Mouse (Mus musculus) MEL (cell line): ENCODE measurements at regions not wholly inside any gene's neighbourhood (a gene's known extent, or its start where the extent isn't known, plus 50 kb on each side); places are given as distances from the start of the nearest gene placed in this dataset.

Source experiments
- DNase-seq: peaks from one replicate; pipeline ENCODE4 v3.0.0; 2011; ENCODE audit warnings: low read depth, low spot score
- H3K27ac ChIP-seq: 2 replicates; pipeline ENCODE4 v1.5.1; 2012; ENCODE audit warnings: low read depth, mild to moderate bottlenecking, control low read depth, low read length, moderate library complexity; ENCODE audit not compliant: control insufficient read depth
- H3K27me3 ChIP-seq, 2 experiments: fragments of 150-350 bp in 1 of 2; sonication (generic) in 1 of 2; 2 replicates each; pipeline ENCODE4 v1.6.1; 2012; ENCODE audit warnings: low read length in 2 of 2, mild to moderate bottlenecking in 2 of 2, improper control_type of control experiment in 1 of 2, moderate library complexity in 1 of 2; ENCODE audit not compliant: insufficient read depth in 2 of 2, control insufficient read depth in 1 of 2
- H3K36me3 ChIP-seq, 2 experiments: 2 replicates each; pipeline ENCODE4 v1.6.1; 2012 to 2014; ENCODE audit warnings: low read length in 2 of 2, improper control_type of control experiment in 1 of 2, inconsistent platforms in 1 of 2, mild to moderate bottlenecking in 1 of 2; ENCODE audit not compliant: insufficient read depth in 2 of 2, control insufficient read depth in 1 of 2
- H3K4me1 ChIP-seq, 2 experiments: fragments of 150-350 bp in 1 of 2; sonication (generic) in 1 of 2; 2 replicates each; pipeline ENCODE4 v1.6.1; 2012; ENCODE audit warnings: low read length in 2 of 2, improper control_type of control experiment in 1 of 2, mild to moderate bottlenecking in 1 of 2; ENCODE audit not compliant: insufficient read depth in 2 of 2, control insufficient read depth in 1 of 2
- H3K4me3 ChIP-seq, 2 experiments: fragments of 150-350 bp in 1 of 2; sonication (generic) in 1 of 2; 2 replicates each; pipeline ENCODE4 v1.5.1; 2012; ENCODE audit warnings: low read depth in 2 of 2, low read length in 2 of 2, mild to moderate bottlenecking in 2 of 2, moderate library complexity in 2 of 2, control low read depth in 1 of 2, improper control_type of control experiment in 1 of 2; ENCODE audit not compliant: control insufficient read depth in 1 of 2, insufficient read depth in 1 of 2
- H3K79me2 ChIP-seq: 2 replicates; pipeline ENCODE4 v1.6.1; 2012; ENCODE audit warnings: mild to moderate bottlenecking, low read length, moderate library complexity; ENCODE audit not compliant: control insufficient read depth, poor library complexity, insufficient read depth
- H3K9ac ChIP-seq: 2 replicates; pipeline ENCODE4 v1.6.1; 2012; ENCODE audit warnings: low read depth, mild to moderate bottlenecking, control low read depth, low read length, moderate library complexity; ENCODE audit not compliant: control insufficient read depth, poor library complexity, severe bottlenecking
- H3K9me3 ChIP-seq: fragments of 150-350 bp; sonication (generic); replicated peaks from 2 replicates; pipeline ENCODE4 v1.6.1; 2012; ENCODE audit warnings: mild to moderate bottlenecking, low read length, improper control_type of control experiment, moderate library complexity; ENCODE audit not compliant: insufficient read depth
- CHD1 ChIP-seq: IDR thresholded peaks from 2 replicates; pipeline ENCODE4 v1.6.1; 2012; ENCODE audit warnings: low read depth, mild to moderate bottlenecking, inconsistent platforms, low read length, improper control_type of control experiment
- ELF1 ChIP-seq: IDR thresholded peaks from 2 replicates; pipeline ENCODE4 v1.6.1; 2014; ENCODE audit warnings: low read depth, mild to moderate bottlenecking, inconsistent platforms, low read length, improper control_type of control experiment, moderate library complexity
- EP300 ChIP-seq, 2 experiments: IDR thresholded peaks; 2 replicates each; pipeline ENCODE4 v1.6.1; 2011; ENCODE audit warnings: improper control_type of control experiment in 2 of 2, low read length in 2 of 2, low read depth in 1 of 2, mild to moderate bottlenecking in 1 of 2
- GABPA ChIP-seq: IDR thresholded peaks from 2 replicates; pipeline ENCODE4 v1.6.1; 2012; ENCODE audit warnings: low read depth, mild to moderate bottlenecking, inconsistent platforms, low read length, improper control_type of control experiment, moderate library complexity
- GATA1 ChIP-seq: IDR thresholded peaks from 2 replicates; pipeline ENCODE4 v1.6.1; 2011; ENCODE audit warnings: low read depth, low read length, improper control_type of control experiment
- MYC ChIP-seq: IDR thresholded peaks from 2 replicates; pipeline ENCODE4 v1.6.1; 2011; ENCODE audit warnings: low read depth, mild to moderate bottlenecking, low read length, improper control_type of control experiment, moderate library complexity
- NELFE ChIP-seq: IDR thresholded peaks from 2 replicates; pipeline ENCODE4 v1.6.1; 2011; ENCODE audit warnings: low read depth, low read length, improper control_type of control experiment
- NRF1 ChIP-seq: IDR thresholded peaks from 2 replicates; pipeline ENCODE4 v1.6.1; 2014; ENCODE audit warnings: low read depth, mild to moderate bottlenecking, inconsistent platforms, low read length, improper control_type of control experiment, moderate library complexity; ENCODE audit not compliant: poor library complexity, insufficient read depth, severe bottlenecking
- POLR2A ChIP-seq, 2 experiments: IDR thresholded peaks; 2 replicates each; pipeline ENCODE4 v1.6.1; 2011 to 2012; ENCODE audit warnings: low read length in 2 of 2, mild to moderate bottlenecking in 2 of 2, control low read depth in 1 of 2, improper control_type of control experiment in 1 of 2, low read depth in 1 of 2, moderate library complexity in 1 of 2; ENCODE audit not compliant: control insufficient read depth in 1 of 2, insufficient read depth in 1 of 2, poor library complexity in 1 of 2
- POLR2AphosphoS2 ChIP-seq: IDR thresholded peaks from 2 replicates; pipeline ENCODE4 v1.6.1; 2011; ENCODE audit warnings: low read length, improper control_type of control experiment
- POLR2AphosphoS5 ChIP-seq: IDR thresholded peaks from 2 replicates; pipeline ENCODE4 v1.6.1; 2012; ENCODE audit warnings: low read depth, borderline replicate concordance, mild to moderate bottlenecking, inconsistent platforms, low read length, moderate library complexity, mixed read lengths
- RAD21 ChIP-seq: IDR thresholded peaks from 2 replicates; pipeline ENCODE4 v1.6.1; 2011; ENCODE audit warnings: mild to moderate bottlenecking, low read depth, low read length, improper control_type of control experiment
- SIN3A ChIP-seq: IDR thresholded peaks from 2 replicates; pipeline ENCODE4 v1.6.1; 2012; ENCODE audit warnings: low read length, improper control_type of control experiment, inconsistent platforms
- TBP ChIP-seq: IDR thresholded peaks from 2 replicates; pipeline ENCODE4 v1.8.0; 2011; ENCODE audit warnings: low read depth, low read length, improper control_type of control experiment
- TCF12 ChIP-seq: IDR thresholded peaks from 2 replicates; pipeline ENCODE4 v1.6.1; 2014; ENCODE audit warnings: low read depth, mild to moderate bottlenecking, inconsistent platforms, low read length, improper control_type of control experiment, moderate library complexity
- ZC3H11A ChIP-seq: IDR thresholded peaks from 2 replicates; pipeline ENCODE4 v1.6.1; 2012; ENCODE audit warnings: low read depth, mild to moderate bottlenecking, inconsistent platforms, low read length, improper control_type of control experiment
- ZKSCAN1 ChIP-seq: IDR thresholded peaks from 2 replicates; pipeline ENCODE4 v1.6.1; 2012; ENCODE audit warnings: low read depth, mild to moderate bottlenecking, inconsistent platforms, low read length, improper control_type of control experiment, moderate library complexity
- ZMIZ1 ChIP-seq: IDR thresholded peaks from 2 replicates; pipeline ENCODE4 v1.6.1; 2012; ENCODE audit warnings: low read depth, mild to moderate bottlenecking, inconsistent platforms, low read length, improper control_type of control experiment, moderate library complexity
- ZNF384 ChIP-seq: IDR thresholded peaks from 2 replicates; pipeline ENCODE4 v1.6.1; 2012; ENCODE audit warnings: low read depth, mild to moderate bottlenecking, inconsistent platforms, low read length, improper control_type of control experiment

DNA sequence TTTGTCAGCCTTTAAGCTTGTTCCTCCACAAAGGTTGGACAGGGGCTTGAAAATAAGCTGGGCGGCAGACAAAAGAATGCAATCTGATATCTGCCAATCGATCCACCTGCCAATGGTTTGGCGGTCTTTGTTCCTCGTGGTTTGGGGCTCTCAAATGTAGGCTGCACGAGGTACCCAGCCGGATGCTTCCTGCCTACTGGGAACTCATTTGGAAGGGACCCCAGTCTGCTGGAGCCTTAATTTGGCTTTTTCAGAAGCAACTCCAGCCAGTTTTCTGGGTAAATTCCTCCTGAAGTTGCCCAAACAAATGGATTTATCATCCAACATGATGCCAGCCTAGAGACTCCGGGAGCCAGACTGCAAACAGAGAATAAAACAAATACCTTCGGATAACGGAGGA, 228.1 kb upstream of the Irx3 start:
- H3K4me3 ChIP-seq, result no peak overlapping the region
- H3K36me3 ChIP-seq, result no peaks in the 10 kb centered on the region
- no peaks in the 10 kb centered on the region for H3K27me3 ChIP-seq
- TF ChIP-seq GATA1 (no peak), POLR2A (IDR thresholded peaks at IDR 0.05; ENCODE audit: control insufficient read depth in 1 of 2, insufficient read depth in 1 of 2, low read depth in 1 of 2, low read length in 2 of 2, poor library complexity in 1 of 2) (no peak), CHD1 (no peak), ELF1 (no peak), TBP (no peak), NELFE (no peak), SIN3A (no peak), POLR2AphosphoS2 (no peak), ZC3H11A (no peak), ZNF384 (no peak), EP300 (IDR thresholded peaks at IDR 0.05; ENCODE audit: low read depth in 1 of 2, low read length in 2 of 2) (no peak), ZMIZ1 (no peak)
- H3K27ac ChIP-seq, result no peak overlapping the region
- H3K4me1 ChIP-seq, result no peaks in the 10 kb centered on the region
- H3K79me2 ChIP-seq, result no peaks in the 10 kb centered on the region
- DNase-seq, result no peak
- H3K9me3 ChIP-seq, result no peaks in the 10 kb centered on the region
- H3K9ac ChIP-seq, result no peak overlapping the region

DNA sequence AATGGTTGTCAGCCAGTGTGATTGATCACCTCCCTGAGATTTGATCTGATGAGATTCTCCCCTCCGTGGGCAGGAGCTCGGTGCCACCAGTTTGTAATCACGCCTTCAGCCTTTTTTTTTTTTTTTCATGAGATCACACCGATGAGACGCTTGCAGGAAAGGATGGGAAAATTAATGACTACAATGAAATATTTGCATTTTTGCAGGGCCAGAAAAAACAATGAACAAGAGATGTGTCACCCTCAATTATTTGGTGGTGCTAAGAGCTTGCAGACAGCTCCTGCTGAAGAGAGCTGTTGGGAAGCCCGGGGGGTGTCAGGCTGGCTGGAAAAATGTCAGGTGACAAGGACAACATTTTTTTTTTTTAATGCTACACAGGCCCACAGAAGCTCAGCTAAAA, 227.6 kb upstream of the Irx3 start:
- H3K4me3 ChIP-seq, result no peak overlapping the region
- H3K27ac ChIP-seq, result no peak overlapping the region
- no peaks in the 10 kb centered on the region for H3K4me1 ChIP-seq
- H3K9me3 ChIP-seq, result no peaks in the 10 kb centered on the region
- no peak overlapping the region for H3K9ac ChIP-seq
- H3K36me3 ChIP-seq, result no peaks in the 10 kb centered on the region
- H3K27me3 ChIP-seq, result no peaks in the 10 kb centered on the region
- no peak for DNase-seq
- no peaks in the 10 kb centered on the region for H3K79me2 ChIP-seq
- TF ChIP-seq MYC, result no peak
- TF ChIP-seq NELFE, result no peak
- no peak for TF ChIP-seq NRF1
- no peak for TF ChIP-seq ZKSCAN1
- TF ChIP-seq SIN3A, result no peak

DNA sequence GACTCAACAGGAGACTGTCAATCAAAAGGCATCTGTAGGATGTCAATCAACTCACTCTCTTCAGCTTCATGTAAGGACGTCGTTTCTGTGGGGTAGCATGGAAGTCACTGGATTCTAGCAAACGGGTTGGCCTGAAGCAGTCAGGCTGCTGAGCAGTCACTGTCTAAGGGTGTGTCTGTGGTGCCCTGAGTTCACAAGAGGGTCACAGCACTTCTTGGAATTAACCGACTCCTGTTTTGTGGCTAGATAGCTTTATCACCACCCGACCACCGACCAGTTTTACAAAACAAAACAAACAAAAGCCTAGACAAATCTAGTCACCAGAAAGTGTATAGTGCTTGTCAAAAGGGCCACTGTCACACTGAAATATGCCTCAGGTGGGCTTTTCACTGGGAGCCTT, 226.4 kb upstream of the Irx3 start:
- Histone ChIP-seq H3K36me3 (no peaks in the 10 kb centered on the region), H3K79me2 (no peaks in the 10 kb centered on the region), H3K9me3 (no peaks in the 10 kb centered on the region), H3K27me3 (no peaks in the 10 kb centered on the region), H3K27ac (no peak overlapping the region), H3K4me1 (no peaks in the 10 kb centered on the region), H3K4me3 (no peak overlapping the region), H3K9ac (no peak overlapping the region)
- no peak for TF ChIP-seq GABPA
- TF ChIP-seq POLR2AphosphoS5, result no peak
- TF ChIP-seq RAD21, result no peak
- TF ChIP-seq ZC3H11A, result no peak
- TF ChIP-seq TCF12, result no peak
- DNase-seq, result no peak
